Mouse (Mus musculus) ovary, adult 18-20 months (tissue): Measurements from ENCODE around the gene Hmgn2.
"Not testable (repeated sequence)": the region's sequence is repeated elsewhere in the genome, so short reads cannot be mapped to it uniquely, and the experiment has no call there.

Experiments used
- DNase-seq: peaks from one replicate; pipeline ENCODE4 v3.0.0; 2022; ENCODE audit warnings: low spot score, mixed read lengths

Hmgn2 gene

DNA sequence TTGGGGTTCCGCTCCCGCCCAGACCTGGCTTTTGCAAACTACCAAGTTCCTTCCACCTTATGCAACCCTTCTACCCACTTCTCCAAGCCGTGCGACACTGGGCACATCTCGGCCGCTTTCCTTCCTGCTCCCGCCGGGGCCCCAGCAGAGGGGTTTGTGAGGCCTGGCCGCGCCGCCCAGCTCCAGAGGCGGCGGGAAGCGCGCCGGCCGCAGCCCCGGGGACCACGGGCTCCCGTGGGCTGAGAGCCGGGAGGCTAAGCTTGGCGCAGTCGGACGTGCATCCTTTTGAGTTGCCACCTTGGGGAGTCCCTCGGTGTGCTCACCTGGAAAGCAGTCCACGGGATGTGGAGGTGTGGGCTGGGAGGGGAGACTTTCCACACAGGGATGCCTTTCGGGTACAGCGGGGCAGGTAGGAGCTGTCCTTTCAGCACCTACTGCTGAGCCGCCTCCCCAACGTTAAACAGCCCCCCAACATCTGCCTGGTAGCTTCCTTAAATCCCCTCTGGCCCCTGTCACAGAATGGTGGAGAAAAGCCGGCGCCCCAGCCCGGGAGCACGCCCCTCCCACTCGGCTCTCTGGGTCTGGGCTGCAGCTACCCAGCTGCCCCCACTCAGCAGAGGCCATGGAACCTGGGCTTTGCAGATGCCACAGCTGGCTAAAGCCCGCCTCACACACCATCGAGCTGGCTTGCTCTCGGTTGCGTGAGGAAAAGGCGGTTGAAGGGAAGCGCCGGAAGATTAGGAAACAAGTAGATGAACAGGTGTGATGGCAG, at the start of gene Hmgn2:
Hmgn2 (minus strand) TSS at position 501 of the 772 bp plus-strand sequence.
- DNase-seq = peak; percentile 14

DNA sequence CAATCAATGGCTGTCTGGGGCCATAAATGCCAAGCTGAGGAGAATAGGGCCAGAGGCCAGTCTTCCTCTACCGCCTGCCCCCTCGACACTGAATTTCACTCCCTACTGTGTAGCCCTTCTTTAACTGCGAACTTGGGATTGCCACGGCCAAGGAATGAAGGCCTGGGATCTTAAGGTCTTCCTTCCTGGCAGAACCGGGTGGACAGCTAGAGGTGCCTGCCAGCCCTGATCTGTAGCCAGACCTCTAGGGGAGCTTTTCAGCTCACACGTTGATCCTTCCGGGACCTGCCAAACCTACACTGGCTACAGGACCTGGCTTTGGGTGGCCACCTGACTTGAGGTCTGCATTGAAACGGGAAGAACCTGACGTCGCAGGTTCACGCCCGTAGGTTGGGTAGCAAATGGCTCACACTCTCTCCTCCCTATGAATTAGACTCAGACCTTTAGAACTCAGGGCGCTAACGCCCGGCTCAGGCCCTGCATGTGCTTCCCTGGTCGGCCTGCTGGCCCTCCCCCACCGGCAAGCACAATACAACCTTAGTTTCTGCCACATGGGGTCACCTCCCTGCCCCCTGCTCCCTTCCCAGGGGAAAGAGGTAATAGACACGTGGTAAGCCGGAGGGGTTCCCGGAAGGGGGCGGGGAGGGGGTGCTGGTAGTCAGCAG, 48.9 kb upstream of the Hmgn2 start:
- no peak for DNase-seq

DNA sequence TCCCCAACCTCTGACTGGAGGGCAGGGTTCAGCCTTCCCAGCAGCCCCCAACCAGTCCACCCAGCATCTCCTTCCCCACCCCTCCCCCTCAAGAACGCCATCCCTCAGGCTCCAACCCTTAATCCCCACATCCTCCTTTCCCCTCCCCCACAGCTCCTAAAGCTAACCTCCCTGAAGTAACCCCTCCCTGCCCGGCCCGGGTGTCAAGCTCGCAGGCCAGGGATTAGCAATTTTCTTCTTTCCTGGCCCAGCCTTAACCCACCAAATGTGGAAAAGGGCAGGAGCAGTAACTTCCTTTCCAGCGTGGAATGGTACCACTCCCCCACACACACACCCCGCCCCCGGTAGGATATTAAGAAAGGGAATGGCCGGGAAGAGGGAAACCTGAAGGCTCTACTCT, 48.3 kb upstream of the Hmgn2 start:
- no peak for DNase-seq

DNA sequence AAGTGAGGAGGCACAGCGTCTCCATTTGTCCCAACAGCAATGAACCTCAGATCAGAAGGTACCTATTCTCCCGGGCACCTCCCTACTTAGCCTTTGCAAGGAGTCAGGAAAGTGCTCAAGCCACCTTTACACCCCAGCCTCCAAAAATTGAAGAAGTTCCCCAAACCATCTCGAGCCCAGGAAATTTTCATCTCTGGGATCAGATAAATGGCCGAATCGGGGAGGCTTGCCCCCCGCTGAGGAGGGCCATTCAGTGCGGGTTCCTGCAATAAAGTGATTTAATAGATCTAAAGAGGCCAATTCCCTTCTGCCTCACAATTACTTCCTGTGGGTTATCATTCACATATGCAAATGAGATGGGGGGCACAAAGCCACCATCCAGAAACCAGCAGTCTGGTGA, 47.8 kb upstream of the Hmgn2 start:
- DNase-seq = no peak

DNA sequence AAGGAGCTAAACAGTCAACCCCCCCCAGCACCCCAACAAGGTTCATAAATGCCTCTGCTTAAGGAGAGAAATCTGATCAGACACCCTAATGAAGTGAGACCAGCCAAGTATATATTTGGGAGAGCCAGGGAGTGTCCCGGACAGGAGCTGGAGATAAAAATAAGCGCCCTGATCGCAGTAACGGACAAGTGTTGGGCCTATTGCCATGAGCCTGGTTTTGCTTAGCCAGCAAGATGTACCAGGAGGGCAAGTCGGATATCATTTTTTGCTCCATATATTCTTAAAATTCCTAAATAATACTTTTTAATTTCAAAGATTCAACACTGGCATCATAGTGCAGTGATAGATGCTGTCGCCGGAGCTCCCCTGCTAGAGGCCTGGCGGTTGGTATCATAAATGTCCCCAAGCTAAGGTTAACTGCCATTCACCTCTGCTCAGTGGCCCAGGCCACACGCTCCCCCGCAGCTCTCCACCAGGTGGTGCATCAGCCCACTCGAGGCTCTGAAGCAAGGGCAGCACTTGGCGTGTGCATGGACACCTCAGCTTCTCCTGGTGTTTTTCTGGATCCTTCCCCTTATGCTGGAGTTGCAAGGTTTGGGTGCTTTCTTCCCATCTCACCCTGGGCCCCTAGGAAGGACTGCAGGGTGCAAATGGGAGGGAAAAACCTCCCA, 44.5 kb upstream of the Hmgn2 start:
- DNase-seq = no peak

DNA sequence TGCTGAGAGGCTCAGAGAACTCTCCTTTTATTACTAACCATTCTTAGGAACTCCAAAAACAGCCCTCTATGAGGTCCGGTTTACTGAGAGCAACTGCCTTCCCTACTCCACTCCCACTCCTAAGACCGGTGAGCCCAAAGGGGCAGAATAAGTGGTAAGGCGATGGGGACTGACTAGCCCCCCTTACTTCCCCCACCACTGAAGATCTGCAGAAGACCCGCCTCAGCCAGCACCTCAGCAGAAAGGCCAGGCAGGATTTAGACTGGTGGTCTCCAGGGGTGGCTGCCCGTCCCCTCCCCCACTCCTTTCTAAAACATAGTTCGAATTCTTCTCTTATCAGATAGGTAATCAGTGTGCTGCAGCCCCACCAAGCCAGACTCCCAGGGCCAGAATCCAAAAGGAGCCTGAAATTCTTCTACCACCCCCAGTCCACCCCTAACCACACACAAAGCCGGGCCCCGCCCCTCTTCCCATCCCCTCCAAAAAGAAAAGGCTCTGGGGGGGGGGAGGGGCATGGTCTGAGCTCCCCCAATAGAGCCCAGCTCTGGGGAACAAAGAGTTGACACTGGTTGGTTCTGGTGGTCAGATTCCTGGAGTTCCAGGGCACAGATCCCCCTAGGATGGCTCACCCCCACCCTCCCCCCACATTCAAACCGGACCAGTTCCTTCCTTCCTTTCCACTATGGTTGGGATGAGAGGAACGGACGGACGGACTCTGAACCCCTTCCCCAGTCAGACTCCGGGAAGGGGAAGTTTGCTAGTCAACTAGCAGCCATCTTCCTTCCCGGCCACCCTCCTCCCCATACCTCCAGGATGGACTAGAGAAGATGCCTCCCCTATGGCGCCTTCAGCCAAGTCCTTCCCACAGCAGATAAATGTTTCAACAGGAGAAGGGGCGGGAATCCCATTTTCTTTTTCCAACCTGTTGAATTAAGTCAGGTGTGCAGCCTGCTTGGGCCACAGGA, 43.3 kb upstream of the Hmgn2 start:
- DNase-seq = no peak

DNA sequence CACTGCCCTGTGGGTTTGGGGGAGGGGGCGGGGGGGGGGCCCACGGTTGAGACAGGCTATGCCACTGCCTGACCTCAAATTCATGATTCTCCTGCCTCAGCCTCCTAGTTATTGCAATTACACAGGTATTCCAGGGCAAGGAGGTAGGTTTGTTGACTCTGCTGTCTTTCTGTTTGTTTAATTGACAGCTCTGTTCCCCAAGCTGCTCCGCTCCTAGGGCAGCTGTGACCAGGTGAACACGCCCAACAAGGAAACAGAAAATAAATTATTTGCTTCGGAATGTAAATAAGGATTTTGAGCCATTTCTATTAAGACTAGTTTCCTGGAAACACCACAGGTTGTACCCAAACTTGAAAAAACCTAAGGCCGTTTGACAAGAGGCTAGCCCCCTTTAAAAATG, 41.3 kb upstream of the Hmgn2 start:
- DNase-seq = no peak

DNA sequence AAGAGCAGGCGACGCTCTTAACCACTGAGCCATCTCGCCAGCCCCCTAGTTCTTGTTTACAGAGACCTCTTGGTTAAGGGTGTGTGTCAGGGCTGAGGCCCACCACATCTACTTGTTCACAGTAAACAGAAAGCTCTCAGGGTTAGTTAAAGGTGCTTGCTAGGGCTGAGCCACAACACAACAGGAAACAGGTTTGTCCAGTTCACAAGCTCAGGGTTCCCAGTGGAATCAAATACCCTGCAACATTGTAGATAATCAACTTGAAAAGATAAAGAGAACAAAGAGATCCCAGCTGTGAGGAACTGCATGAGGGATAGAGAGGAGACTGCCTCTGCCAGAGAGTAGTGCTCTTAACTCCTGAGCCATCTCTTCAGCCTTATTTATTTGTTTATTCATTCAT, 38.4 kb upstream of the Hmgn2 start:
- no peak for DNase-seq

DNA sequence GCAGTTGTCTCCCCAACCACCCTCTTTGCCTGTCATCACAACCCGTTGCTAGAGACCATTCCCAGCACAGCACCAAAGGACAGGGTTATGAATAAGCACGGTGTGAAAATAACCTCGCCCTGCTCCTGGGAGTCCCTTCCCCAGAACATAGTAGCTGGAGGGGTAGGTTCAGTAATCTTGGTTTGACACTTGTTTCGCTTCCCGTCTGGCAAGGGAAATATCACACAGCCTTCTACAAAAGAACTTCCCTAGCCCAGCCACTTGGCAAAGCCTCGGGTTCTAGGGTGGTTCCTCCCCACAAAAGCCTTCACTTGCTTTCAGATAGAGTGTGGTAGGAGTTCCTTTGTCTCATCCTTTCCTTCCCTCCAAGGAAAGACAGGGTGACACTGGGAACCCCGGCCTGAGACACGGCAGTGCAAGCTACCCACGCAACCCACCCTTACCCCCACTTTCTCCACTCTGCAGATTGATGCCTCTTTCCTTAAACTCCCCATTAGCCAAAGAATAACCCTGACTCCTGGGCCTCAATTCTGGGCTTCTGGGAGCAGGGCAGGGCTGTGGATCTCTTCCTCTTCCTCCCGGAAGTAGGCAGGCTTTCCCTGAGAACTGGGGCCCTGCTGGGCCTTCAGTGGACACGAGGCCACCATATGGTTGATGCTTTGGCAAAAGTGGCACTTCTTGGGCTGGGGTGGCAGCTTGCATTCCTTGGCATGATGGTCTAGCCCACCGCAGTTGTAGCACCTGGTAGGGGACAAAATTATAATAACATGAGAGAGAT, 37.3 kb upstream of the Hmgn2 start:
- DNase-seq = no peak

DNA sequence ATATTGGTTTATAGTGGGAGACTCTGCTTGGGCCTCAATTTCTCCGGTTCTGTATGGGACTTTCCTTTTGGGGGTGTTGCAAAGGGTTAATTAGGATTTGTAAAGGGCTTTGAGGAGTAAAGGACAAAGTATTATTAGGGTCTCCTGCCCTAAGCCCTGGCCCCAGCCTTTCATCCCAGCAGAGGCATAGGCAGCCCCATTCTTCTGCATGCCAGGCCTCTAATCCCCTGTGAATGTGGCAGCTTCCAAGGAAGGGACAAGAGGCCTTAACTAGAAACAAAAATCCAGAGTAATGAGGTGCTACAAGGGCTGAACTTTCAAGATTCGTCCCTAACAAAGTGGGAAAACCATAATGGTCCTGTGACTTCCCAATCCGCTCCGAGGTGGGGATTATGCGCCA, 34.5 kb upstream of the Hmgn2 start:
- DNase-seq = no peak

DNA sequence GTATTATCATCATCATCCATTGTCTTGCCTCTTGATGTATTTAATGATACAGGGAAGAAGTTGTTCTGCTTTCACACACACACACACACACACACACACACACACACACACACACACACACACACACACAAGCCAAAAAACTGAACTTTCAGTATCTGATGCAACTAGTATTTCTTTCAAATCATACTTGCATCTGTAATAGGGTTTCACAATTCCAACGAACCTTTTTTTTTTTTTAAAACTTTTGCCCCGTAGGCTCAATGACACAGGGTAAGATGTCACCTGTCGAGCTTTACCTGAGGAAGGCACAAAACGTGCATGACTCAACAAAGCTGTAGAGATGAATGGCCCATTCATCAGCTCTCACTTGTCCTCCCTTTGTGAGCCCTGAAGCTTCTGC, 33.8 kb upstream of the Hmgn2 start:
- DNase-seq = no peak

DNA sequence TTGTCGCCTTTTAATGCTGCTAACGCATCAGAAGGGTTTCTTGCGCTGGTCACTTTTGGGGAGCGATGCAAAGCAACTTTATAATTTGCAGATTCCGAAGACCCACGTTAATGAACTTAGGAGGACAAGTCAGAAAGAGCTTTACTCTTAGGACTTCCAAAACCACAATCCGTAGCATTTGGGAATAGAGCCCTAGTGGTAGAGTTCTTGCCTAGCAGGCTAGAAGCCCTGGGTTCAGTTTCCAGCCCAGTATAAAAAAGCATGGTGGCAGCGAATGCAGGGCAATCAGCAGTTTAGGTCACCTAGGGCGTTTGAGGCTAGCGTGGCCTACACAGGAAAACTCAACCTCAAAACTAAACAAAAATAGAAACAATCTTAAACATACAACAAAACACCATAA, 33.3 kb upstream of the Hmgn2 start:
- no peak for DNase-seq

DNA sequence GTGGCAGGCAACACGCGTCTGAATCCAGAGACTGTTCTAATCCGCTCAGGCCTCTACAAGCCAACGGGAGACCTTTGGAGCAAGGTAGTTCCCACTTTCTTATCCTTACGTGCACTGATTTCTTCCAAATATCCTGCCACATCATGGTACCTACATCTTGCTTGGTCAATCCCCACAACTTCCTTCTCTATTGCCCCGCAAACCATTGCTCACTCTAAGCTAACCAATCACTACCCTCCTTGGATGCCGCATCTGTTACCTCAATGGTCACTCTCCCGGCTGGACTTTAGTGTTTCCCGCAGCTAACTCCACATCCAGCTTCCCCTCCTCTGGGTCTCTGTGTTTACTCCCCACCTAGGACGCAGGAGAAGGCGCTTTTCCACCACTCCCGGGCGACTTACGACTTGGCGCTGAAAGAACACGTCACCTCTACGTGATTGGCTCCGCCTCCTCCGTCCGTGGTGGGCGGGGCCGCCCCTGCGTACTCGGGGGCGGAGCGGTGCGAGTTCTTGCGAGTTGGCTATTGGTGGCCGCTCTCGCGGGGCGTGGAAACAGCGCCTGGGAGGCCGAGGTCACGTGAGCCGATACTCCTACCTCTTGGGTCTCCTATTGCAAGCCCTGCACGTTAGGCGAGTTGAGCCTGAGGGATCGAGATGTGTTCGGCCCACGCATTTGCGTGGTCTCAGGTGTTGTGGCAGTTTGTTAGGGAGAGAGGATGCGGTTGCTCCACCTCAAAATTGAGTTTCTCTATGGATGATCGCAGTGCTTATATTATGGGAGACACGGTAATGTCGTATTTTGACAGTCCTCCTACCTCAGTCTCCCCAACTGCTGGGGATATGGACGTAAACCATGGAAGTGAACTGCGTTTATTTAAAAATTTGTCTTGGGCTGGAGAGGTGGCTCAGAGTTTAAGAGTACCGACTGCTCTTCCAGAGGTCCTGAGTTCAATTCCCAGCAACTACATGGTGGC, 32.3 kb upstream of the Hmgn2 start, which contains the start of gene Dhdds:
Dhdds (minus strand) TSS at position 453 of the 973 bp plus-strand sequence.
- DNase-seq = peak; percentile 90

DNA sequence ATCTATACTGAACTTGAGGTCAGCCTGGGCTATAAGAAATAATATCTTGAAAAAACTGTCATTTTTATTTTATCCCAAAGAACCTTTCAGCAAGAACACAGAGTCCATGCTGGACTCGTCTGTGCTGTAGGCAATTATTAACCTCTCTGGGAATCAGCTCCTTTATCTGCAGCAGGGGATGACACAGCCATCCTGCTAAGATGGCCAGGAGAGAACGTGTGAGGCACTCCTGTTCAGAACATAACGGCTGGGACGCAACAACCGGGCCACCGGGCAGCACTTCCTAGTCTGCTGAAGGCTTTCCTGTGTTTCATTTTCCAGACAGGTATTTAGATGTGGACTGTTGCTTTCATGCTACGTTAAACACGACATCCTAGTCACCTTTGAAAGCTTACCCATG, 26.2 kb upstream of the Hmgn2 start:
- no peak for DNase-seq

DNA sequence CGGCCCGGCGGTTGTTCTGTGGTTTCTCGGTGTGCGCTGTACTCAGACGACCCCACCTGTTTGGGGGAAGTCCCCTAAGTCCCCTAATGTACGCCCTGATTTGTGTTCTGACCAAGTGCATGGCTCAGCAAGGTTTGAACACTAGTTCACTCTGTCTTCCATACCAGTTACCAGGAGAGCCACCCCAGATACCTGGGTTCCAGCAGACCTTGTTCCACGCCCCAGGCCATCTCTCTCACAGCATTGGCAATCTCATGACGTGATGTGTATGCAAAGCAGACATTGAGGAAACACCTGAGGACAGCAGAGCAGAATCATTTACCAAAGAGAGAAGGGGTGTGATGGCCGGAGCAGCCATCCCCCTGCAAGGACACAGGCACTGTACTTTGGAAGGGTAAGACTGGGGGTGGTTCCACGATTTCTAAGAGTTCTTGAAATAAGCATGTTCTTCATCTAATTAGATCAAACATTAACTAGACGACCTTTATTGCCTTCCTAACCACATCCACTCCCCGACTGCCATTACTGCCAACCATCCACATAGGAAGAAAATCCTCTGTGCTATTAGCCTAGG, 22.7 kb upstream of the Hmgn2 start:
- DNase-seq = no peak

DNA sequence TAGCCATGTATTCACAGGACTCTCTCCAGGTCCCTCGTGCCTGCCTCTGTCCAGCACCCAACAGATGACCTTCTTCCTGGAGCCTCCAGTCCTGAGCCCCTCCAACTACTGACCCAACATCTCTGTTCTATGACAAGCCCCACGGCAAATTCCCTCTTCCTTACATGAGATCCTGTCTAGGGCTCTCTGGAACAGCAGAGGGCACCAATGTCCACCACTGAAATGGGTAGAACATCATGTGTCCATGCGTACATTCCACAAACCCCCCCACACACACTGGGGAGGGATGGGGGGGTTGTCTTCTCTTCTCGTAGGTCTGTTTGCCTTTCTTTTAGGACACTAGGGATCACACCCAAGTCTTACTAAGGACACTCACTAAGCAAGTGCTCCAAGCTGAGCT, 21.6 kb upstream of the Hmgn2 start:
- no peak for DNase-seq

DNA sequence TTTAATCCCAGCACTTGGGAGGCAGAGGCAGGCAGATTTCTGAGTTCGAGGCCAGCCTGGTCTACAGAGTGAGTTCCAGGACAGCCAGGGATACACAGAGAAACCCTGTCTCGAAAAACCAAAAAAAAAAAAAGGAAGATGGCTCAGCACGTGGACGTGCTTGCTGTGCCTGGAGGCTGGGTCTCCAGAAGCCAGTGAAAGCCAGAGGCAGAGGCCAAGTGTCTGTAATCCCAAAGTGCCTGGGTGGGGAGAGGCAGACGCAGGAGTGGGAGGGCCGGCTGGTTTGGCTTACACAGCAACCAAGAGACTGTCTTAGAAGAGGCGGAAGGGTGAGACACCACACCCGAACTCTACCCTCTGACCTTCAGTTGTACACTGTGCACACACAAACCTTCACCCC, 19.8 kb upstream of the Hmgn2 start:
- DNase-seq = not testable (repeated sequence)

DNA sequence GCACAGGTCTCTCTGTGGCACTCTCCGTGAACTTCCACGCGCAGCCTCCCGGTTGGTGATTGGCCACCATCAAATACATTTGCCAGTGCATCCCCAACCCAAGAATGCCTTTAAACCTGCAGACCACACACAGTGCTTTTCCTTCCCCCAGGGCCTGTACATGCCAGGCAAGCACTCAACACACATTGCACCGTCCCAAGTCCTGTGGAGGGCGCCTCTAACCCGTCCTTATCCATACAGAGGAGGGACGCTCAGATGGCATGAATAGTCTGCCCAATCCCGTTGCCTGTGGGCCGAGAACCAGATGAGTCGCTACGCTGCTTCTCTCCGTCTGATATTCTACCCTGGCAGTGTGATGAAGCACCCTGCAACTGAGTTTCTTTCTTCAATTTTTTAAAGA, 14.5 kb upstream of the Hmgn2 start:
- no peak for DNase-seq

DNA sequence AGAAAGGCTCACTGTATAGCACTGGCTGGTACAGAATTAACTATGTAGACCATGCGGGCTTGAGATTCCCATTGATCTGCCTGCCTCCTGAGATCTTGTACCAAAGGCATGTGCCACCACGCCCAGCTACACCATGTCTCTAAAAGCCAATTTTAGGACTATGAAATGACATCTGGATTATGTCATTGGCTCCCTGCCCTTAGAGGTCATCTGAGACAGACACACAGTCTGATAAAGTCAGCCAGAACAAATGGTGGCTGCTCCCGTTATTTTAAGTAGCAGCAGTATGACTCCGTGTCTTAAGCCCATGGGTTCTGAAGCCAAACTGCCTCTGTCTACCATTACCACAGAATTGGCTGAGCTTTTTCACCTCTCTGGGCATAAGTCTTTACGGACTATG, 12.0 kb upstream of the Hmgn2 start:
- DNase-seq = no peak
